Mouse (Mus musculus) adrenal gland (tissue): Measurements from ENCODE around the gene Rtn4rl1.

Source experiments
- intact Hi-C: fragments of 180-260 bp; cut with DNase I; formaldehyde crosslinking; loops from one replicate; pipeline ENCODE4 v1.15.1; 2025
- microRNA-seq, 2 experiments: library from miRNA; unstranded; fragments of <30 nt; microRNA quantifications; one replicate each; pipeline ENCODE4; 2019

The Rtn4rl1 gene

DNA sequence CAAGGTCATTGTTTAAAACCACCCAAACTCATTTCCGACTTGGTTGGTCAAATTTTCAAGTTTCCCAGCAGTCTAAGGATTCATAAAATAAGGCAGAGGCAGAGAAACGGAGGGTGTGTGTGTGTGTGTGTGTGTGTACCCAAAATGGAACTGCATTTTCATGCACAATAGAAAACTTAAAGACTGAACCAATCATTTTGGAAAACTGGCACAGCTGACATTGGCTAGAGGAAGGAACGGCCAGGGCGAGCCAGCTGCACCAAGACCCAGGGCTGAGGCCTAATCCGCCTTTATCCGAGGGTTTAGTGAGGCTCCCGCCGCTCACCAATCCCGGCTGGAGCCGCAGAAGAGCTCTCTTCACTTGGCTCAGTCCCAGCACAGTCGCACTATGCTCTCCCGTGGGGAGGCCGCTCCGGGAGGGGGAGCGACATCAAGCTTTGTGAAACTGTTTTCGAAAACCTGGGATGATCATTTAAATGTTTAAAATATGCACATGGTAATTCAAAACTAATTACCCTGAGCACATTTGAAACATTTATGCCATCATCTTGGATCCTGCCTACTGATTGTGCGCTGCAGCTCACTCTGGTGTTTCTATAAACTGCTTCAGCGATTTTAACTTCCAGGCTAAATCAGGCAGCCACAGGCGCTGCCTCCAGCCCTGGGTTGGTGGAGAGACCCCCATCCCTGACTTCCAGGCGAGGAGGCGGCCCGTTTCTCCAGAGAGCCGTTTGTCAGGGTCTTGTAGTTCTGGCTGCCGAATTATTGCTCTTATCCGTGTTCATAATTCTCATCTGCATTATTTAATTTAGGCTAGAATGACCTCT lies 98.0 kb downstream of the Rtn4rl1 start:
- intact Hi-C loops: loop anchor here (2.0 to 10.0 kb wide), 3 partner anchors 39 to 347 kb away; partner anchors contain the start of gene Rtn4rl1

DNA sequence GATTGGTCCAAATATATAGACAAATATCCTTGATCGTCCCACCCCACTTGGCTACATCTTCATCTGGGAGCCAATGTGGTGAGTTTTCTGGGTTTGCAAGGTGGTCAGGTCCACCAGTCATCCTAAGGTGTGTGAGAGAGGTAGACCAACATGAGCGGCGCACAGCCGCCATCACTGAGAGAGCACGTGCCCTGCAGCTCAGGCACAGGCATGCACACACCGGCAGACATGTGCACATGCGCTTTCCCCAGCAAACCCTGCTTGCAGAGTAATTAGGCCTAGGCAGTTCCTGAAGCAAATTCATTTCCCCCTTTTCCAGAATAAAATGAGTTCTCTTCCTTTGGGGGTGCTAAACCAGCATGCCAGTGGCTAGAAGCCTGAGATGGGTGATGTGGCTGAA lies 98.7 kb downstream of the Rtn4rl1 start:
- intact Hi-C loops: loop anchor here (5.0 to 10.0 kb wide), 2 partner anchors 40 to 347 kb away; no protein-coding TSS in a partner anchor

- intact Hi-C loops: loop anchor here (5.0 to 10.0 kb wide), 2 partner anchors 42 to 349 kb away; no protein-coding TSS in a partner anchor
These were observed 100.3 kb downstream of the Rtn4rl1 start for GRCm38 (mm10) chr11:75293852-75294361.

GRCm38 (mm10) chr11:75294862-75295261 lies 101.3 kb downstream of the Rtn4rl1 start:
- intact Hi-C loops: loop anchor here (5.0 to 10.0 kb wide), 2 partner anchors 43 to 350 kb away; no protein-coding TSS in a partner anchor

DNA sequence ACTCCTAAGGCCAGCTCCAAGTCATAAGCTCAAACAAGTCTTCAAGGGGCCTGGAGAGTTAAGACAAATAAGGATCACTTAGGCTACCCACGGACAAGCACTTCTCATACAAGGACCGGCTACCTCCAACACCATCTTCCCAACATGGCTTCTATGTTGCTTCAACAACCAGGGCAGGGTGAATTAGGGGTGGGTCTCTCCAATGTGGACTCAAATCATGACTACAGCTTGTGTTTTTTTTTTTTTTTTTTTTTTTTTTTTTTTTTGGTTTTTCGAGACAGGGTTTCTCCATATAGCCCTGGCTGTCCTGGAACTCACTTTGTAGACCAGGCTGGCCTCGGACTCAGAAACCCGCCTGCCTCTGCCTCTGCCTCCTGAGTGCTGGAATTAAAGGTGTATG lies 102.0 kb downstream of the Rtn4rl1 start:
- intact Hi-C loops: loop anchor here (10.0 kb wide), 1 partner anchor 351 kb away; no protein-coding TSS in a partner anchor

DNA sequence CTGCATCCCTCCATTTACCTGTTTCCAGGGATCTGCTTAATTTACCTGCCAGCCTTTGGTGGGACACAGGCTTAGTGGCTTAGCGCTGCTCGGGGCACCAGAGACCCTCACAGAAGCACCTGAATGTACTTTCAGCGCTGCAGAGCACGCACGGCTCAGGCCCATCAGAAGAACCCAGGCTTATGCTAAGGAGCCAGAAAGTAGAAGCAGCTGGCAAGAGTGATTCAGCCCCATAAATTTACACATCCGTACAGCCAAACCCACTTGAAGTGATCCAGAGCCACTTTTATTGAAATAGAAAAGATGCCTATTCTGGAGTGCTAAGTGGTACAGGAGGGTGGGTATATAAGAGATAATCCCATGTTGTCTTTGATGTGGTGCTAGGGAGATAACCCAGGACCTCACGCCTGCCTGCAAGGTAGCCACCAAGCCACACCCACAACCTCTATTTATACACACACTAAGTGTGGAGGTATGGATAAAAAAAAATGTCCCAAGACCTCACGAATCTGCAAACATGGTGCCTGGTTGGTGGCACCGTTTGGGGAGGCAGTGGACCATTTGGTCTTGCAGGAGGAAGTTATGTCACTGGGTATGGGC lies 102.9 kb downstream of the Rtn4rl1 start:
- intact Hi-C loops: loop anchor here (10.0 kb wide), 1 partner anchor 352 kb away; no protein-coding TSS in a partner anchor

DNA sequence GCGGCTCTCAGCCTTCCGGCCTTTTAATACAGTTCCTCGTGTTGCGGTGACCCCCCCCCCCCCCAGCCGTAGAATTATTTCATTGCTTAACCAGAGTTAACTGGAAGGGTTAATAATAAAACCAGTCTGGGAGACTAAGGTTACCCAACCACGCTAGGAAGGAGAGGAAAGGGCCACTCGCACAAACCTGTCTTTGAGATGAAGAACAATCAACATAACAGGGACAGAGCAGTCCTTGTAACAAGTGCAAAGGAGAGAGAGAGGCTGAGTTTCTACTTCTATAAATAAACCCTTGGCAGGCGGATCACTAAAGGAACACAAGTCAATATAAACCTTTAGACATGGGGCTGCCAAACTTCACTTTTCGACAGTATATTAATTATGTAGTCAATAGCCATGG lies 104.0 kb downstream of the Rtn4rl1 start:
- intact Hi-C loops: loop anchor here (10.0 kb wide), 1 partner anchor 353 kb away; no protein-coding TSS in a partner anchor

DNA sequence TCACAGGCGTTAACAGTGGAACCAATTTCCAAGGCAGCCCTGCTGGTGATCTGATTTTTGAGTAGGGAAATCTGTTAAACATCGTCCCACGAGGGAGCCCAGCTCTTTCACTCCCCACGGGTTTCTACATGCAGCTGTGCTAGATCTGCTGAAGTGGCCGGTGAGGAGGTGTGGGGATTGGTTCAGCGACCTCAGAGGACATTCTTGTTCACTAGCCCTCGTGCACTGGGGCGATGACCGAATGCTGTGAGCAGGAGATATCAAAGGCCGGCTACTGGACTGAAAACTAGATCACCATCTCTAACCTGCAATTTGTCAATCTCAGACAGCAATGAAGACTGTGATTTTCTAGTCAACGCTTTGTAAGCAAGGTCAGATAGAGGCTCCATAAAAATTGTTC lies 104.9 kb downstream of the Rtn4rl1 start:
- intact Hi-C loops: loop anchor here (10.0 kb wide), 1 partner anchor 354 kb away; no protein-coding TSS in a partner anchor

DNA sequence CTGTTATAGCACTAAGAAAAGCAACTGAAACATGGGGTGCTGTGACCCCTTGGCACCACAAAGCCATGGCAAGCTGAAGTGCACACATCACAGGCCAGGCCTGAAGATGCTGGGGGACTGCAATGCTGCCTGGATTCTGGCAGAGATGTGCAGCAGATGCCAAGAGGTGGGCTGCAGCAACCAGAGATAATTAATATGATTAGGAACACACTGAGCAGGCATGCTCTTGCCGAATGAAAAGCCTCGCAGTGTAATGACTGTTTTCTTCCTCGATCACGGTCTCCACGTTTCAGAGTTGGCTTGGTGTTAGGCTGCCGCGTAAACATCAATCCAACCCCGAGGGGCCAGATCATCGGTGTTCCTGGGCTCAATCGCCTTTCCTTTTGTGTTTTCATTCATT lies 106.2 kb downstream of the Rtn4rl1 start:
- intact Hi-C loops: loop anchor here (10.0 kb wide), 2 partner anchors 75 to 355 kb away; no protein-coding TSS in a partner anchor

- intact Hi-C loops: loop anchor here (10.0 kb wide), 1 partner anchor 74 kb away; no protein-coding TSS in a partner anchor
These were observed 107.4 kb downstream of the Rtn4rl1 start for GRCm38 (mm10) chr11:75300954-75301353.

DNA sequence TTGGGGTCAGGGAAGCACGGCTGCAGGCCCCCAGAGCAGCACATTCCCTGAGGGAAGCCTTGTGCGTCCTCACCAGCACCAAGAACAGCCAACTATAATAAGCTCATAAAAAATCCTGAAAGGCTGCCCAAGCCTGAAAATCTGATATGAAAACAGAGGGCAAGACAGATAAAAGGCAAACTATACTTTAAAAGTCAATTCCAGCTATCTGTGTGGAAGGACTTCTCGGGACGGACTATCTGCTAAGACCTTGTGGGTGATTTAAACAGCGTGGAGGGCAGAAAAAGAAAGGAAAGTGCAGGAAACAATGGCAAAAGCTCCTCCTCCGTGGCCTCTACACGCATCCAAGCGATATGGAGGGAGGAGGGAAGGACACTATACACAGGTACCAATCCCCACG lies 111.2 kb downstream of the Rtn4rl1 start:
- intact Hi-C loops: loop anchor here (10.0 kb wide), 1 partner anchor 70 kb away; no protein-coding TSS in a partner anchor

DNA sequence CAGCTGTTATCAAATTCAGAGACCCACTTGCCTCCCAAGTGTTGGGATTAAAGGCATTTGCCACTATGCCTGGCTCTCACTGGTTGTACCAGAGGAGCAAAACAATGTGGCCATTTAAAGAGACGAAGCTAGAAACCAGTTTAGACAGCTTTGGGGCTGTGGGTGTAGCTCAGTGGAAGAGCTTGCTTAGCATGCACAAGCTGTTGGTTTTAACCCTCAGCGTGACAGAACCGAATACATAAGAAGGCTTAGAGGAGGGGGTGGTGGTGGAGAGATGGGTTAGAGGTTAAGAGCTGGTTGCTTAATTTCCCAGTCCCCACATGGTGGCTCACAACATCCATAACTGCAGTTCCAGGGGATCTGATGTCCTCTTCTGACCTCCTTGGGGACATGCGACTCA lies 115.1 kb downstream of the Rtn4rl1 start:
- intact Hi-C loops: loop anchor here (10.0 kb wide), 1 partner anchor 66 kb away; no protein-coding TSS in a partner anchor

DNA sequence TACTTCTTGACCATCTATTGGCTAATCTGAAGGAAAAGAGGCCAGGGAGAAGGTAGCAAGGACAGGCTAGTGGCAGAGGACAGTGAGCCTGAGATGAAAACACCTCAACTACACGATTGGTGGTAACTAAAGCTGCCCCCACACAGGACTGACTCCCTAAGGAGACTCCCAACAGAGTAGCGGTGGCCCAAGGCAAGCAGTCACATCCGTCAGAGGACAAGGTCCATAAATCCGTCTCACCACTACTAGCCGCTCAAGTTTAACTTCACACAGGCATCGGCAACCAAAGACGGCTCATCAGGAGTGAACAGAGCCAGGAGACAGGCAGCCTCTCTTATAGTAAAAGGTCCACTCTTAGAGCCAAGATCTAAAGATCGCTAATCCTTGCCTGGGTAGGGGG lies 117.2 kb downstream of the Rtn4rl1 start:
- intact Hi-C loops: no loop called here

GRCm38 (mm10) chr11:75311751-75312150 lies 118.2 kb downstream of the Rtn4rl1 start:
- intact Hi-C loops: no loop called here

DNA sequence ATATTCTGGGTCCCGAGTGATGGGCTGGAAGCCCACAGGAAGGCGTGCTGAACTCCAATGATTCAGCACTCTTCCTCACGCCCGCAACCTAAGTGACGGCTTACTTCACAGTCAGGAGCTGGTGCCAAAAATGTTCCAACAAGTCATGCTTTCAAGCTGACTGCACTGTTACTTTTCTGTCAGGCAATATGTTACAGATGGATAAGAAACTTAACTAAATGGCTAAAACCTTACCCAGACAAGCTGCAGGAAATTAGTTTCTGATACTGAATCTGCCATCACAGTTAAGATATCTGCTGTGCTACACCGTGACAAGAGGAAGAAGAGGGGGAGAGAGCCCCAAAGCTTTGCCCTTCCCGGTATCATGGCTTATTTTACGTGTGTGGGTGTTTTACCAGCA lies 120.3 kb downstream of the Rtn4rl1 start:
- intact Hi-C loops: no loop called here

Small RNA genes within 50 kb of the gene (microRNA-seq; reads per million reads assigned to microRNA genes)
- gene Mir132 (906 to 1,532 reads per million in 2 experiments), gene Mir212 (46.1 to 74.5 reads per million in 2 experiments)
